Mouse (Mus musculus) adrenal gland, adult 18-20 months (tissue): ENCODE results near the gene Tmem18. TPM values are rescaled to one million over a fixed set of nuclear protein-coding genes. Genes with fewer than 3 reads are reported as not detected.
A peak's percentile ranks its signal among the peaks of the same experiment; 100 is the strongest.

ENCODE experiments used
- DNase-seq, 2 experiments: peaks; one replicate each; pipeline ENCODE4 v3.0.0; 2021 to 2022; ENCODE audit warnings: low spot score in 2 of 2
- long read RNA-seq, 2 experiments: library from polyadenylated mRNA; stranded (forward); transcript quantifications; one replicate each; pipeline ENCODE4 v2.0.0; 2021
- total RNA-seq, 2 experiments: library from RNA; stranded (reverse); gene quantifications; 1 replicate in 1 of 2; 2 replicates in 1 of 2; pipeline ENCODE4 v1.2.3; 2021

Gene Tmem18
- 10 to 100 TPM; 15.6 to 16.3 TPM for total RNA-seq
- long read RNA-seq, experiment 1, transcript Tmem18-201 (5 exons, 2,971 nt), result major isoform, 18 of 22 reads
- long read RNA-seq, experiment 1, partial matches to known transcripts, result 0 of 22 reads
- long read RNA-seq, experiment 1, other reads (novel, unspliced or antisense), result 3 of 22 reads
- long read RNA-seq, experiment 2, transcript Tmem18-201 (5 exons, 2,971 nt), result major isoform, 70 of 76 reads
- long read RNA-seq, experiment 2, partial matches to known transcripts, result 0 of 76 reads
- long read RNA-seq, experiment 2, other reads (novel, unspliced or antisense), result 6 of 76 reads

DNA sequence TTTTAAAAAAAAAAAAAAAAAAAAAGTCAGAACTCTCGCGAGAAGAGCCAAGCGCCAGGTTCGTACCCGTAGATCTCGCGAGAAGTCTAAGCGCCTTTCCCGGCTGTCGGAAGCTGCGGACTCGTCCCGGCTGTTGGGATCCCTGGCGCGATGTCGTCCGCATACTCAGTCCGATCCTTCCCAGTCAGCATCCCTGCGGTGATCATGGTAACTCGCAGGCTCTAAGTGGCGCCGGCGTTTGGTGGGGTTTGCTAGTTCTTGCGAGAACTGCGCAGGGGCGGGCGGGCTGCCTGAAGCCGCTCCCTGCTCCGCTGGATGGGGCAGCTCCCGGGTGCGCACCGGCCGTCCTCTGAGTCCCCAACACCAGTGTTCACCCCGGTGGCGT is at the start of gene Tmem18:
Gene Tmem18, plus strand, starts transcription at position 71 of the 385 bp plus-strand sequence.
- DNase-seq, result peak; percentile 70 to 77

DNA sequence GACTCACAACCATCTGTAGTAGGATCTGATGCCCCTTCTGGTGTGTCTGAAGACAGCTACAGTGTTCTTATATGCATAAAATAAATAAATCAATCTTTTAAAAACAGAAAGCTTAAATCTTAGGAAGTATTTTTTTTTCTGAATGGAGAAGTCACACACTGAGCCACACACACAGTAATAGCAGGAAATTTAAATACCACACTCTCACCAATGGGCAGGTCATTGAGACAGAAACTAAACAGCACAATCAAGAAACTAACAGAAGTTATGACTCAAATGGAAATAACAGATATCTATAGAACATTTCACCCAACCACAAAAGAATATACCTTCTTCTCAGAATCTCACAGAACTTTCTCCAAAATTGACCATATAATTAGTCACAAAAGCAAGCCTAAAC is 26.9 kb upstream of the Tmem18 start:
- DNase-seq, result no peak

DNA sequence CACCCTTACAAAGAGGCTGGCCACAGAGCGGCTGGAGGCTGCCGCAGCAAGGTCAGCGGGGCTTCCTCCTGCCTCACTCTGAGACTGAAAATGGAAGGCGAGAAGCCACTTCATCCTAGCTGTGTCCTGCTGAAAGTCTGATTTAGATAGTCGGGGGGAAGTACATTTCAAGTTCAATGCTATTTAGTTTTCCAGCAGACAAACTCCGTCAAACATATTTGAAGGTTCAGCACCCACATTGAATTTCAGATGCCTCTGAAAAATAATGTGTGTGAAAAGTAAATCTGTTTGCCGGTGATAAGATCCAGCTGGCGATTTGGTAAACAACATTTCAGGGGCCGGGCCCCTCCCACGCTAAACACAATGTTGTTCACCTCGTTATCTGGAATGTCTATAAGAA is 22.8 kb upstream of the Tmem18 start:
- DNase-seq, result no peak

DNA sequence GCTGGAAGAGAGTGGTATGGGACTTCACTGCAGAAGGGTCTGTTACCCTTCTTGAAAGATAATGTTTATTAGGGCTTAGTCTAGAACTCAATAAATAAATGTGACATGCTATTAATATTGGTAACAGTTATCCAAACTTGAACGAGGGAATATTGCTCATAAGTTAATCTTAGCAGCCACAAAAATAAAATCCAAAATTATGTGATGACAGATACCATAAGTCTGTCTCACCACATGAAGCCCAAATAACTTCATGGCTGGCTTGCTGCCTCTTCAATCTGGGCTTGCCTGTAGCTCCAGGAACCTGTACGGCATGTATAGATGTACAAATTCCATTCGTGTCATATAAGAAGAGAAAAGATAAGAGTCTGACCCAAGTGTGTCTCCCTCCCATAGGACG is 12.2 kb upstream of the Tmem18 start:
- DNase-seq, result no peak

DNA sequence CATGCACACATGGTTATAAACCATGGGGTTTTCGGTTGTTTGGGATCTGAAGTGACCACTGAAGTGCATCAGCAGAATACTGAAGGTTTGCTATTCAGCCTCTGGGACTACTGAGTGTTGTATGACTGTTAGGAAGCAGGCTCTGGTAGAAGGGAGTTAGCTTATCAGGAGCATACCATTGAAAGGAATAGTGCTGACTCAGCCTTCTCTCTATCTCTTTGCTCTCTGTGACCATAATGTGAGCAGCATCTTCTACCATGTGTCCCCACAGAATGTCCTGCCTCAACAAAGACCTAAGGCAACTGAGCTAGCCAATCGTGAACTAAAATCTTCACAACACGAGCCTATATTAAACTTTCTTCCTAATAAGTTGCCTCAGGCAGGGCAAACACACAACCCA is 8.3 kb upstream of the Tmem18 start:
- no peak for DNase-seq

DNA sequence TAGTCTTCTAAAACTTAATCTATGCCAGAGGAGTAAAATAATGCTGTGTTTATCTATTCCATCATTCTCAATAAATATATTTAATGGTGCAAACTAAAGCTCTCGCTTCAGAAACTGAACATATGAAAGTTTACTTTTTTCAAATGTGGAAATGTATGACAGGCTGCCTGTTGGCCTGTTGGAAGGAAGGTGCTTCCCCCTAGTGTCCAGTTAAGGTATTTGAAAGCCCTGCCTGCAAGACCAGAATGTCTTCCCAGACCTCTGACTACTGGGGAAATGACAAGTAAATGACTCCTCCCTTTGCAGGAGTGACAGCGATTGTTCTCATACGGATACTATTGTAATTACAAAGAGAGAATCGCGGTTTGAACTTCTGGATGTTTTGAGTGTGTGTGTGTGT is 6.2 kb upstream of the Tmem18 start:
- DNase-seq, result peak in 1 of 2 experiments; percentile 49

DNA sequence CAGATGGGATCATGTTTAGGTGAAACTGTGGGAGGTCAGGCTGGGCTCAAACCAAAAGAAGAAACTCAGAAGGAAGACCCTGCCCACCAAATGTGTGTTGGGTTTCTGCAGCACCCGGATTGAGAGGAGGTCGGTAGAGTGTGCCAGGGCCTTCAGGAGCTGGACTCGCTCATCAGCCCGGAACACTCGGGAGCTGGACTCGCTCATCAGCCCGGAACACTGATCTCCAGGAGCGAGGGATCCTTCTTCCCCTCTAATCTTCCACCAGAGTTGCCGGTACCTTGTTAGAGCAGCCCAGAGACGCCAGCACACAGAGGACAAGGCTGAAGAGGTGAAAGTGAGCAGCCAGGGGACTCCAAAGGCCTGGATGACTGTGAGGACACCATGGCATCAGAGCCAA is 2.9 kb upstream of the Tmem18 start:
- DNase-seq, result no peak

DNA sequence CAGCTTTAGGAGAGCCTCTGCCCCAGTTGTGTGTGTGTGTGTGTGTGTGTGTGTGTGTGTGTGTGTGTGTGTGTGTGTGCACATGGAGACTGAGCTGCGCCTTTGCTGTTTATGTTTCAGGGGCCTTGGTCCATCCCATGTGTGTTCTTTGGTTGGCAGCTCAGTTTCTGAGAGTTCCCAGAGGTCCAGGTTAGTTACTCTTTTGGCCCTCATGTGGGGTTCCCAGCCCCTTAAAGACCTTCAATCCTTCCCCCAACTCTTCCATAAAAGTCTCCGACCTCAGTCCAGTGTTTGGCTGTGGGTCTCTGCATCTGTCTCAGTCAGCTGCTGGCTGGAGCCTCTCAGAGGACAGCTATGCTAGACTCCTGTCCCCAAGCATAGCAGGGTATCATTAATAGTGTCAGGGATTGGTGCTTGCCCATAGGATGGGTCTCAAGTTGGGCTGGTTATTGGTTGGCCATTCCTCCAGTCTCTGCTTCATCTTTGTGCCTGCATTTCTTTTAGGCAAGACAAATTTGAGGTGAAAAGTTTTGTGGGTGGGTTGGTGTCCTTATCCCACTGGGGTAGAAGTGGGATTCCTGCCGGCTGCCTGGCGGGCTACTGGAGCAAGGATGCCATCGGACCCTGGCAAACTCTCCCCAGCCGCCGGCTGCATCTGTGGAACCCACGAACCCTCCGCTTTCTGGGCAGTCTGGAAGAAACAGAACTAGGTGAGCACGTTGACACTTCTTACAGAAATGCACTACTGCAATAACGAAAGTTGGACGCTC is 455 bp upstream of the Tmem18 start:
- DNase-seq, result peak in 1 of 2 experiments; percentile 39

DNA sequence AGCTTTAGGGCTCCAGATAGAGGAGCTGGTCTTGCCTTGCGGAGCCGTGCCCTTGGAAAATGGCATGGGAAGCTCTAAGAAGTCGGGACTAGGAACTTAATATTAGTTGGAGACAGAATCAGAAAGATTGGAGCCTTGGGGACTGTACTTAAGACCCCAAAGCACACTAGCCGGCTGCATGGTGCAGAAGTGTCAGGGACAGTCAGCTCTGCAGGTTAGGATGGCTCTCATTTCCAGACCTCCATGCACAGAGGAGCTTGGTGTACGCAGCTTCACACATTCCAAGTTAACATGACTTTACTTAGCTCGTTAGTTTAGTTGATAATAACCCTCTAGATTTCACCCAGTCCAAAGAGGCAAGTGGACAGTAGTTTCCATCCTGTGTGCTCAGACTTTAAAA is 637 bp downstream of the Tmem18 start:
- no peak for DNase-seq

DNA sequence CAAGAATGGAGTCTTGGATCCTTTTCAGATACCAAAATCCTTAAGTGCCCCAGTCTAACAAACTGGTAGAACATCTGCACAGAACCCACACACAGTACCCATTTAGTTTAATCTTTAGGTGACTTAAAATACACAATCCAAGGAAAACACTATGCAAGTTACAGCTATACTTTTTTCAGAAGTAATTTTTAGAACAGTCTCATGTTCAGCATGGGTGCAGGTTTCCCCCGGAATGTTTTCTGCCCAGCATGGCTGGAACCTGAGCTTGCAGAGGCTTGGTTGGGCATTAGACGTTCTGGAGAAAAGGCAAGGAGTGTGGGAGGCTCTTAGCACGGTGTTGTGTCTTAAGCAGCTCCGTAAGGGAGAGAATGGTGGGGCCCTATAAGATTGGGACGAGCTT is 7.6 kb downstream of the Tmem18 start:
- no peak for DNase-seq

DNA sequence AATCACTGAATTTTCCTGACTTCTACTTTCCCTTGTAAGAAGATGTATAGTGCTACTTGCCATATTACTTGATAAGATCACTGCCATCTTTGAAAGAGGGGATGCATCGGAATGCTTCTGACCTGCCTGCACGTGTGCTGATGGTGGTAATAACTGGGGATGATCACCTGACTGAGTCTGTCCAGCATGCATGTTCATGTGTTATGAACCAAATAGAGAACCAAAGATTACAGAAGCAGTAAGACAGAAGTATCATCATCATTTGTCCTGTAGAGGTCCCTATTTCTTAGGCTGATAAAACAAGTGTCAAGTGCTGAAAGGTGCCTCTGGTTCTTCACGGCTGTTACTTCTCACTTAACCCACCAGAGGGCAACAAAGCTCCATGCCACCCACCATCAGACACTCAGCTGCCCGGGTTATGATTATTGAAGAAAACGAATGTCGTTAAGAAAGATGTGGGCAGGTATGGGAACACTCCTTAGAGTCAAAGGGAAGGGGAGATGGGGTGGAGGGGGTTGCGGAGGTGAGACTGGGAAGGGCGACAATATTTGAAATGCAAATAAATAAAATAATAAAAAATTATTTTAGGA is 12.7 kb downstream of the Tmem18 start:
- DNase-seq, result peak in 1 of 2 experiments; percentile 29

DNA sequence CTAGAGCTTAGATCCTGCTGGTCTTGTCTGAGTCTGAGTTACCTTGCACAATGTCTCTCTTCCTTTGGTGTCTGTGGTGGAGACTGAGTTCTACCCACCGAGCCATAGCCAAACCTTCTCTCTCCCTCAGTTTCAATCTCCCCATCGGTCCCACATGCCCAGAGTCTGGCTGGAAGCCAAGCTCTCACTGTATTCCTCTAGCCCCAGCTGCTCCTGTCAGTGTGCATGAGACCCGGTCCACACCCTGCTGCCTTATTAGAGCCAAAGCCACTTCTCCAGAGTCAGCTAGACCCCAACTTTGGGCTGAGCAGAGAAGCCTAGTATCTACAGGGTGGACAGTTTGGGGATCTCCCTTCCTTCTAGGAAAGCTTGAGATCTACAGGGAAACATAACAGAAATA is 14.7 kb downstream of the Tmem18 start:
- DNase-seq, result no peak

DNA sequence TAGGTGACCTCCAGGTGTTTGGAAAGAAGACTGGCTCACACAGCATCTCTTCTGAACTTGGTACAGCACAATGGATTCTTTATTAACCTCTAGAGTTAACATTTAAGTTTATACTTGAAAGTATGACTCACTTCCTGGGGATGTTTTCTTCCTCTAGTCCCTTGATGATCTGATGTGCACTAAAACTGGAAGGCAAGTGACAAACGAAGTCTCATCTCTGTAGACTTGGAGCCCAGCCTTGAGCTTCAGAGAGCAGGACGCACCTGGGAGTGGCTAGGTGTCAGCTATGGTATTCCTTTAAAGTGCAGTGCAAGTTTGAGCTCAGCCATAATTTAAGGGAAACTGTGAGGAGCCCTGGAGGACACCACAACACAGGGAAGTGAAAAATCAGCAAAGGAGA is 15.2 kb downstream of the Tmem18 start:
- DNase-seq, result no peak

DNA sequence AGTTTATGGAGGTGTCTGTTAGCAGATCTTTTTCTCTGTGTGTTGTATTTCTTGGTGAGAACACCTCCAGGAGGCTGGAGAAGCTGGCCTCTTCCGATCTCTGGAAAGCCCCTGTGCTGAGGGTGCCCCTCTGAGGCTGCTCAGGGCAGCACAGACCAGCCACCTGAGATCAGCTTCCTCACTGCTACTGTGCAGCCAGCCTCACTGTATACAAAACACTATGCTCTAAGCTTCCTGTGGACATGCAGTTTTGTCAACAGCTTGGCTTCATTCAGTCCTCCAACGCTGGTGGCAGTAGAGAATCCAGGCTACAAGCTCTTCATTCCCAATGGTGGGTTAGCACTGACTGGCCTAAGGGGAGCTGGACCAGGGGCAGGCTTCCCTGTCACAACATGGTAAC is 15.8 kb downstream of the Tmem18 start:
- DNase-seq, result no peak

DNA sequence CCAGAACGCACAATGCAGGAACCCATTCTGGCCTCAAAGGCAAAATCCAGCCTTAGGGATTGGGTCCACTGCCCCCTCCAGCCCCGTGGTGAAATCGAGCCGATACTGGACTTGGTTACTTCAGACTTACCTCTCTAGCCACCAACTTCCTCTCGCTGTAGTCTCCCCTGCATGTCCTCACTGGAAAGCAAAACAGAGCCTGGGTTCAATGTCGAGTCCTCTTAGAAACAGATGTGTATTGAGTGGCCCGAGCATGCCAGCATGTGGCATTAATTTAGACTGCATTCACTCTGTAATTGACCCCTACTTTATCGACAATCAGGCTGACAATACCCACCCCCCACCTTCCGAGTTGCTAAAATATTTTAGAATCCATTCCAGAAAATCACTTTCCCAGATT is 19.8 kb downstream of the Tmem18 start:
- DNase-seq, result no peak

DNA sequence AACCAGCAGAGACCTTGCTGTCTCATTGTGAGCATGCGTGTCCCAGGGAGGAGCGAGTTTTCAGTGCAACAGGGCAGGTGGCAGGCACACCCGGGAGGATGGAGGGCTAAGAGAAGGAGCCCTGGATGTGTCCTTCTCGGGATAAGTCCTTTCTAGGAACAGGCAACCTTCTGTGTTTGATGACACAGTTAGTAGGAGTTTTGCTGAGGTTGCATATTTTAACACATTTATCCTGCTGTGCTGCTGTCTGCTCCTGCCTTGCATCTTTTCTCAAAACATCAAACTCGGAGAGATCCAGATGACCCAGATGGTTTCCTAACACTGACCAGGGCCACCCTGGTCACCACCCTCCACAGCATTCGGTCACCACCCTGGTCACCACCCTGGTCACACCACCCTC is 20.6 kb downstream of the Tmem18 start:
- no peak for DNase-seq

DNA sequence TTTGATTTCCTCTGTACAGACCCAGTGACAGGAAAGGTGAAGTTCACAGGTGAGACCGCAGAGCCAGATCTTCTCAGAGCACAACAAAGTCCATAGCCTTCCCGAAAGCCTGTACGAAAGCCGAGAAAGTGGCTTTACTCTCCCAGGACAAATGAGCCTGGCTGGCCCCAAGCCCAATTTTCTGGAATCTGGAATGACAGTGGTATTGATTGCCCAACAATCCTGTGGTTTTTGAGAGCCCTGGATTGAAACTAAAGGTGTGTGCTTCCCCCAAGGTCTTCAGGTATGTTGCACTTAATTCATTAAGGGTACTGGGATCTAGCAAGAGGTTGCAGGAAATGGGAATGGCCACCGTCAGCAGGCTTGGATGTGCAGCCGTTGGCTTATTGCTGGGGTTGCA is 21.7 kb downstream of the Tmem18 start:
- DNase-seq, result no peak

DNA sequence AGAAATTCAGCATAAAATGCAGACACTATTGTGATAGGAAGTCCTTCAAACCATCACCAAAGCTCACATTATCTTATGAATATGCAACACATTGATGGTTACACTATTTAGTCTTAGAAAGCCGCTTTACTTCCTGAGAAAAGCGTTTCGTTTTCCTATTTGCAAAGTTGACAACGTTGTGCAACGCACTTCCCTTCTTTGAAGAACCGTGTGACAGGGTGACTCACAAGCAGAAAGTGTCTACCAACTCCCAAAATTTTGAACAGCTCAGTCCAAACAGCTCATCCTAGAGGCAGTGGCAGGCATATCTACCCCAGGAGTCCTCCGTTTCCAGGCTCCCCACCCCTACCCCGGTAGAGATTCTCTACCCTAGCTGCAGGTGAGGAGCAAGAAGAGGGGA is 22.5 kb downstream of the Tmem18 start:
- no peak for DNase-seq

DNA sequence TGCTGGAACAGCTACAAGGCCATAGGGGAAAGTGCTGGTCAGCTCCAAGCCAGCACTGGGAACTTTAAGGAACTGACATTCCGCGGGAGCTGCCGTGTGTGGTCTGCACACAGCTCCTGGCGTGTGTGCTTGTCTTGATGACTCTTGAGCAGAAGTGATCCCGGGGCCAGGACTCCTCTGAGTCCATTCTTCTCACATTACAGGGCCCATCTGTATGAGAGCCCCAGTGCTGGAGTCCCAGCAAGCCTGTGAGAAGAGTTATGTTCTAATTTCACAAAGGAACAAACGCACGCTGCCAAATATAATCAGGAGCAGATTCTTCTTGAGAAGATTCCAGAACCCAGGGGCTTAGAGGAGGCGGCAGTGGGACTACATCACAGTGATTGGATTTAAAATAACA is 34.2 kb downstream of the Tmem18 start:
- DNase-seq, result no peak

DNA sequence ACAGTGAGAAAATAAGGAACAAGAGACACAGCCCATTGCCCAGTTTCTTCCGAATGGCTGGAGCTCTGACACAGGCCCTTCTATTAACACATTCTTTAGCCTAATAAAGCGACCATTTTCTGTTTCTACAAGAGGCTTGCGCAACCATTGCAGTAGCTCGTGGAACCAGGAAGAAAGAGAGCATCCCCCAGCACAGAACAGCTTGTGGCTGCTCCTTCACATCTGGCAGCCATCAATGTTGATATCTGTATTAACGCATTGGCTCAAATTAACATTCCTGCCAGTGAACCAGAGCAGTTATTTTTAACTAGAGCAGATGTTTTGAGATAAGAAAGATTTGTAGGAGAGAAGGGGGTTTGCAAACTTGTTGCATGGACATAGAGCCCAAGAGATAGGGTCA is 44.2 kb downstream of the Tmem18 start:
- DNase-seq, result no peak

DNA sequence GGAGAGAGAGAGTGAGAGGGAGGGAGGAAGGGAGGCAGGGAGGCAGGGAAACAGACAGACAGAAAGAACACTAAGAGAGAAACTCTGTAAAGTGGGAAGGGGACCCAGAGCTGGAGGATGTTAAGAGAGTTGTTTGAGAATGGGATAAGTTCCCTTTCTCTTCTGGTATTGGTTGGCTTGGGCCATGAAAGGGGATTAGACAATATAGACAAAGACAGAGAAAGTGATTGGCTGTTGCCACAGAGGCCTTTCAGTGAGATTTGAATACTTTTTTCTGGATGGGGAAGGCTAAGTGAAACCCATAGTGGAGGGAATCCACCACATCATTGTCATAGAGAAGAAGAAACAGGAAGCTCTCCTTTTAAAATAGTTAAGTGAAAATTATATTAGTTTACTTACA is 50.3 kb downstream of the Tmem18 start:
- no peak for DNase-seq
